ENCODE assay signal across 8 mouse cellular contexts in the genomic region with DNA sequence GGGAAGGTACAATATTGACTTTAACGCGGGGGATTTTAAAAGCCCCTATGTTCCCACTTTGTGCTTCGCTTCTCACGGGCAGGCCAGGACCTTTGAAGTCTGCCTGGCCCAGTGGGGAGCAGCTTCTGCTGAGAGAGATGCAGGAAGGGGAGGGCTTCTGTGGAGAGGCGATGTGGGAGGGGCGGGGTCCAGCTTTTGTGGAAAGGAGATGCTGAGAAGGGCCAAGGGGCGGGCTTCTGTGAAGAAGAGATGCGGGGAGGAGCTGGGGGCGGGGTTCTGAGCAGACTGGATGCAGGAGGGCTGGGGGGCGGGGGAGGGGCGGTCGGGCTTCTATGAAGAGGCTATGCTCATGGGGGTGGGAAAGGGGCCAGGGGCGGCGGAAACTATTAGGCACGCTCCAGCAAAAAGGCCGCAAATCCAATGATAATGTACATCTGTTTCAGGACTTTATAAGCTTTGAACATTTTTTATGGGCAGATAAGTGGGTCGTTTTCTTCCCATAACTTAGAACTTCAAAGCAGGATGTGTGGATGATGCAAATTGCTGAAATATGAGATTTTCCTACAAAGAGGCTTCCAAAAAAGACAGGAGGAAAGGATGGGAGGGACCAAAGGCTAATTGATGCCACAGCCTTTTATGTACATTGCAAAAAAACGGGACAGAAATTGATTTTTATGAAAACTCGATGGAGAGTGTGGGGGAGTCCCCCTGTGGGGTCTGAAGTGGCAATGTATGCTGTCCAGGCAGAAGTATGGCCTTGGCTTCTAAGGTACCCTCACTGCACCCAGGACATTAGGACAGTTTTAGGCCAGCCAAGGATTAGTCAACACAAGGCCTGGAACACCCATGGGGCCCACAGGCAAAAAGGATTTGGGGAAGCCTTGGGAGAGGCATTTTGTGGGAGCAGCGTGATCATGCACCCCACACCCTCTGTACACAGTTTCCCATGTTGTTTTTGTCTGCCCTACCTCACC. TPM values are rescaled to one million over a fixed set of nuclear protein-coding genes. Genes with fewer than 3 reads are reported as not detected.
DNase-seq lines count a peak whose midpoint lies in the region; ATAC-seq and TF ChIP-seq lines count a peak whose summit lies in the region.

No protein-coding gene starts in this region.

- no peaks in the 10 kb centered on the region for H3K36me3 ChIP-seq in intestine, postnatal 0 days (ENCODE audit: control insufficient read depth, insufficient read depth)
- H3K36me3 ChIP-seq in lung, embryonic 14.5 days (ENCODE audit: insufficient read depth) = no peaks in the 10 kb centered on the region

- no peak for ATAC-seq in cerebellum, adult (ENCODE audit: insufficient number of reproducible peaks, low FRiP score, low TSS enrichment)
- ATAC-seq in intestine, postnatal 0 days = peak; percentile 31; the same call in 1 of the 2 replicates
- ATAC-seq in lung, embryonic 14.5 days (ENCODE audit: insufficient read depth) = peak; percentile 95

- TF ChIP-seq CTCF in intestine, postnatal 0 days (IDR thresholded peaks at IDR 0.05; ENCODE audit: low read depth) = no peak
- TF ChIP-seq CTCF in lung, embryonic 14.5 days (IDR thresholded peaks at IDR 0.05; ENCODE audit: low read depth) = no peak

- no peaks in the 10 kb centered on the region for H3K4me1 ChIP-seq in intestine, postnatal 0 days (replicated peaks; ENCODE audit: control insufficient read depth, insufficient read depth, low read length)
- peaks cover 12% of the 10 kb centered on the region for H3K4me1 ChIP-seq in lung, embryonic 14.5 days (ENCODE audit: insufficient read depth)

- no peak overlapping the region for H3K9ac ChIP-seq in intestine, postnatal 0 days (ENCODE audit: low read depth, low read length)
- no peak overlapping the region for H3K9ac ChIP-seq in lung, embryonic 14.5 days

- 10% methylated on average over 20 of the region's 20 CpGs for WGBS in intestine, postnatal 0 days
- WGBS in lung, embryonic 14.5 days = 5% methylated on average over 20 of the region's 20 CpGs

- no peak overlapping the region for H3K4me3 ChIP-seq in intestine, postnatal 0 days (ENCODE audit: low read depth, low read length)
- peak overlapping the region; percentile 18; the same call in 1 of the 2 replicates for H3K4me3 ChIP-seq in lung, embryonic 14.5 days (ENCODE audit: low read depth, low read length)

- no peak overlapping the region for H3K27ac ChIP-seq in intestine, postnatal 0 days (ENCODE audit: low read depth, low read length)
- H3K27ac ChIP-seq in lung, embryonic 14.5 days (ENCODE audit: low read depth) = peak overlapping the region; percentile 90

- peaks cover 9% of the 10 kb centered on the region for H3K9me3 ChIP-seq in intestine, postnatal 0 days (ENCODE audit: control insufficient read depth)
- no peaks in the 10 kb centered on the region for H3K9me3 ChIP-seq in lung, embryonic 14.5 days (ENCODE audit: low read depth, low read length)

- no peaks in the 10 kb centered on the region for H3K27me3 ChIP-seq in intestine, postnatal 0 days (replicated peaks; ENCODE audit: control insufficient read depth, insufficient read depth, low read length)
- no peaks in the 10 kb centered on the region for H3K27me3 ChIP-seq in lung, embryonic 14.5 days (ENCODE audit: insufficient read depth, low read length)

- DNase-seq in cerebellum, postnatal 10 days = peak; percentile 88 to 94
- peak; percentile 96 for DNase-seq in embryo, embryonic 9.5 days (ENCODE audit: extremely low spot score)
- DNase-seq in heart, adult 8-10 months (ENCODE audit: low spot score) = peak; percentile 15
- peak; percentile 92 for DNase-seq in lung, embryonic 14.5 days
- DNase-seq in ovary, postnatal 14 days (ENCODE audit: low spot score) = peak; percentile 59
- no peak for DNase-seq in adipocyte (ENCODE audit: low spot score)

- peak overlapping the region; percentile 32; the same call in 1 of the 2 replicates for H3K4me2 ChIP-seq in intestine, postnatal 0 days (replicated peaks; ENCODE audit: low read depth)
- peak overlapping the region; percentile 59 for H3K4me2 ChIP-seq in lung, embryonic 14.5 days

RNA-seq across cellular contexts. Expression of gene Snx20, which starts 31.6 kb away (rescaled TPM):
- total RNA-seq in heart, adult 8-10 months (2022) = 1 to 10 TPM in 1 of 4 experiments, under 1 TPM in 3; 0.63 to 1.6 (median 0.77) TPM
- 37.1 and 41.6 TPM in 2 replicates for polyA plus RNA-seq in intestine, postnatal 0 days (2015; fragmentation: Nextera tagmentation; extraction: Ambion mirVana)
- polyA plus RNA-seq in lung, embryonic 14.5 days (2014; fragmentation: Nextera tagmentation; extraction: Ambion mirVana) = 2.9 TPM in 2 replicates

RNA-seq across cellular contexts. Expression of gene Nod2, which starts 42.8 kb away (rescaled TPM):
- 1 to 10 TPM in 1 of 4 experiments, under 1 TPM in 3; 0.56 to 1.3 (median 0.68) TPM for total RNA-seq in heart, adult 8-10 months (2022)
- polyA plus RNA-seq in intestine, postnatal 0 days (2015; fragmentation: Nextera tagmentation; extraction: Ambion mirVana) = 0.21 and 0.22 TPM in 2 replicates
- polyA plus RNA-seq in lung, embryonic 14.5 days (2014; fragmentation: Nextera tagmentation; extraction: Ambion mirVana) = 0.13 and 0.31 TPM in 2 replicates
